Mouse (Mus musculus): ENCODE results near the gene Foxf1.

Foxf1 gene

DNA sequence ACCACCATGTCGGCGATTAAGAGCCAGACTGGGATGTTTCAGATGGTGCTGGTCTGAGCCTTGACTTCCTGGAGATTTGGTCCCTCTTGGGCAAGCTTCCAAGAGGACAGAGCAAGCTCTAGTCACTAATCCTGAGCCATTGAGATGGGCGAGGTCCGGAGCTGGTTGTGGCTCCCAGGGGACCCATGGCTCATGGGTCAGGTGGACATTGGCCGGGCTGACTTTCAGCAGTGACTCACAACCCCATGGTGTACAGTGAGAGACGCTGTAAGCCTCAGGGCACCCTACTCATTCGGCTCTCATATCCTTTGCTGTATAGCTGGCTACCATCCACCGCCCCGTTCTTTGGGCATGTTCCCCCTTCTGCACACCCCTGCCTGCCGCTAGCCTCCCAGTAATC is 49.9 kb downstream of the Foxf1 start:
- no peak for DNase-seq

DNA sequence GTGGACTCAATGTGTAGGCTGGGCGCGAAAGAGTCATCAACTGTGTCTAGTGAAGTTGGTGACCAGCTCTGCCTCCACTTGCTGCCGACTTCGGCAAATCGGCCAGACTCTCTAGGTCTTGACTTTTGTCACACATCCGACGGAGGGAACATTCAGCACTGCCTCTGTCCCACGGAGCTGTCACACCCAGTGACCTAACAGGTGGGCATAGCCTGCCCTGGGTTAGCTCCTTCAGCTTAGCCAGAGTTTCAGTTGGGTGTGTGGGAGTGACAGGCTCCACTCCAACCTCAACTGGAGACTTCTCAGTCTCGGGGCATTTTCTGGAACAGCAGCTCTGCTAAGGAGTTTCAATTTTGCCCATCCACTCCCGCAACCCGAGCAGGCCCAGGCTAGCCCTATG is 50.3 kb downstream of the Foxf1 start:
- DNase-seq = no peak

DNA sequence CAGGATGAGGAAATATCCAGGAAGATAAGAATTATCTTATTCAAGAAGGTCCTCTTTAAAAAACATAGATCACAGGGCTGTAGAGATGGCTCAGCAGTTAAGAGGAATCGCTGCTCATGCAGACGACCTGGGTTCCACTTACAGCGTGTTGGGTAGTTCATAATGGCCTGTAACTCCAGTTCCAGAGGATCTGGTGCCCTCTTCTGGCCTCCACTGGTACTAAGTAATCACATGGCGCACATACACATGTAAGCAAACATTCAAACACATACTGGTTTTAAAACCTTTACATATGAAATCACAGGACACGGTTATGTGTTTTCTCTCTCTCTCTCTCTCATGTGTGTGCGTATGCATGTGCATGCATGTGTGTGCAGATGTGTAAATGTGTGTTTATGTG is 52.7 kb downstream of the Foxf1 start:
- no peak for DNase-seq

All from kidney, adult 8-10 months (tissue).